Mouse (Mus musculus): Measurements from ENCODE around the gene Lmbr1l.

Lmbr1l gene

DNA sequence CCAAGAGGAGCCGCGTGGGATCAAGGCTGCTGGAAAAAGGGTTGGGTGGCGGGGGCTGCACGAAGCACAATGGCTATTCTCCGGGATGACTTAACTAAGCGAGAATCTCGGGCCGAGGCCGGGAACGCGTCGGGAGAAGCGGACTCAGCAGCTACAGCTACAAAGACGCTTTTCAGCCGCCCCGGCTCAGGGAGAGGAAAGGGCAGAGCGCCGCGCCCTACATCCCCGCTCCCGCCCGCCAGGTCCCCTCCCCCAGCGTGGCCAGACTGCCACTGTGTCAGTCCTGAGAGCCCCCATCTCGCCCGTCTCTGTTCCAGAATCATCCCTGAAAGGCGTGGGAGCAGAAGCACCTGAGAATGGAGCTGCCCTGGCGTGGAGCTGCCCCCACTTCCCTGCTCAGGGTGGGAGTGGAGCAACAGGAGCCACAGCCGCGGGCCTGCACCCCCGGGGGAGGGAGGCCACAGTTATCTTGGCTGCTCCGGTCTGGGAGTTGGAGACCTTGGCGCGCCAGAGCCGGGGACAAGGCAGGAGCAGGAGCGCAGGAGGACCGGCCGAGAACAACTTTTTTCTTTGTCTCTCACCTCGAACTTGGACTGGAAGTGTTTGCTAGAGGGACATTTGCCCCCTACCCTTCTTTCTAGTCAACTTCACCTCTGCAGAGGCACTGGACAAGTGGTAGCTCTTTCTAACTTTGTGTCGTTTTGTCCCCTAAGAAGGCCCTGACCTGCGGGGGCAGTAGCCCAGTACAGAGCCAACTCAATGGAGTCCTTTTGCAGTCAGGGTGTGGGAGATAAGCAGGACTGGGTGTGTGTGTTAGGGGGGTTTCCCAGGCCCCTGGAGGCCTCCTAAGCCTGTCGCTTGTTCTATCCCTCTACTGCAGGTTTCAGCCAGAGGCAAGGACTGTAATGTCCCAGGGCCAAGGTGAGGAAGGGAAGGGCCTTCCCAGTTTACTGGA is 22.1 kb downstream of the Lmbr1l start:
- no peak for DNase-seq (ENCODE audit: low spot score)

DNA sequence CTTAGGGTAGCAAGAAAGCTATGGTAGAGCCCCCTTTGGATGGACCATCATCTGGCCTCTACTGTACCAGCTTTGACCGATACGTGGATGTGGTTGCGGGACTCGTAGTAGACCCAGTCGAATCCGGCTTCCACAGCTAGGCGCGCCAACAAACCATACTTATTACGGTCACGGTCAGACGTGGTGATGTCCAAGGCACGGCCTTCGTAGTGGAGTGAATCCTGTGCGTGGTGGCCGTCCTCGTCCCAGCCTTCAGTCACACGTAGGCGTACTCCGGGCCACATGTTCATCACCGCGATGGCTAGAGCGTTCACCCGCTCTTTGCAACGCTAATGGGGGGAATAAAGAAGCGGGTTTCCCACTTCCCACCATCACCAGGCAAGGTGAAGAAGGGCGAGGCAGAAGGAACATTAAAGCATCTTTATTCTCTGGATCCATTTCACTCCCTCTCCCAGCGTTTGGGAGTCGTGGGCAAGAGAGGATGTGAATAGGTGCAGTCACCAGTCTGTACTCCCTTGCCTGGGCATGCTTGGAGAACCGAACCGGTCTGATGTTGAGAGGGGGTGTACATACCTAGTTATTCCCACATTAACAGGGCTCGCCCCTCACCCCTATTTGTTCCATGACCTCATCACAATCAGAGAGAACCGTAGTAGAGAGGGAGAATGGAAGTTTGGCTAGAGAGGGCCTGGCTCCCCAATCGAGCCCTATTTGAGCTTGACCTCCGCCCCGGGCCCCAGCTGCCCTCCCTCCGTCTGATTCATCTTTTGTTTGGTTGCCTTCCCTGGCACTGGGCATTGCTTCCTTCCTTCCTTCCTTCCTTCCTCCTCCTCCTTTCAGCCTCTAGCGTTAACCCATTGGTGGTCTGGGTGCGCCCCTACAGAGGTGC is 23.0 kb downstream of the Lmbr1l start:
- no peak for DNase-seq (ENCODE audit: low spot score)

GRCm38 (mm10) chr15:98893940-98894745 is 23.9 kb downstream of the Lmbr1l start, which contains the start of gene Rhebl1:
TSS of gene Rhebl1 (minus strand) at chr15:98894540.
- DNase-seq (ENCODE audit: low spot score): no peak

- no peak for DNase-seq (ENCODE audit: low spot score)
Measured at GRCm38 (mm10) chr15:98893036-98893435, 25.0 kb downstream of the Lmbr1l start.

GRCm38 (mm10) chr15:98891907-98892606 is 26.0 kb downstream of the Lmbr1l start:
- no peak for DNase-seq (ENCODE audit: low spot score)

GRCm38 (mm10) chr15:98891198-98891742 is 26.8 kb downstream of the Lmbr1l start:
- DNase-seq (ENCODE audit: low spot score): no peak

- DNase-seq (ENCODE audit: low spot score): no peak
Measured at GRCm38 (mm10) chr15:98887526-98887925, 30.5 kb downstream of the Lmbr1l start.

GRCm38 (mm10) chr15:98886667-98887387 is 31.2 kb downstream of the Lmbr1l start:
- DNase-seq (ENCODE audit: low spot score): no peak

DNA sequence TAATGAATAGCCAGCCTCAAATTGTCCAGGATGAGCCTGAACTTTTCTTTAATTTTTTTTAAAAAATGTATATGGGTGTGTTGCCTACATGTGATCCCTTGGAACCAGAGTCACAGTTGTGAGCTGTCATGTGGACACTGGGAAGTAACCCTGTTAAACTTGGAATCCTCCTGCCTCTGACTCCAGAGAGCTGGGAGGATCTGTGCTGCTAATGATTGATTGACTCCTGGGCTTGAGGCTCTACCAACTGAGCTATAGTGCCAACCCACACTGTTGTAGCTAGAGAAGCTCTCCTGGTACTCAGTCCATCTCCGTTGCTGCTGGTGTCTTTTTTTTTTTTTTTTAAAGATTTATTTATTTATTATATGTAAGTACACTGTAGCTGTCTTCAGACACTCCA is 33.9 kb downstream of the Lmbr1l start:
- no peak for DNase-seq (ENCODE audit: low spot score)

DNA sequence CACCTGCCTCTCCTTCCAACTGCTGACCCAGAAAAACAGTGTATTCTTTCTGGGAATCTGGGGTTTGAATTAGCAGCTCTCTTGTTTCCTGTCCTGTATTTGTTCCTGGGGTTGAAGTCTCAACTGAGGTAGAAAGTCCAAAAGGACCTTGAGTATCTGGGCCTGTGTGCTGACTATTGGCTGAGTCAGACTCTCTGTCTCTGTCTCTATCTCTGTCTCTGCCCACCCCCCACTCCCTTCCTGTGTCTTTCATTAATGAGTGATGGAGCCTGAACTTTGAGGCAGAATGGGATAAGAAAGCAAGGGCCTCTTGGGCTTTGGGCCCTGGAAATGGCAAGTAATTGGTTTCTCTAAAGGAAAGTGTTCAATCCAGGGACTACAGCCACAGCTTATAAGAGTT is 34.4 kb downstream of the Lmbr1l start:
- no peak for DNase-seq (ENCODE audit: low spot score)

DNA sequence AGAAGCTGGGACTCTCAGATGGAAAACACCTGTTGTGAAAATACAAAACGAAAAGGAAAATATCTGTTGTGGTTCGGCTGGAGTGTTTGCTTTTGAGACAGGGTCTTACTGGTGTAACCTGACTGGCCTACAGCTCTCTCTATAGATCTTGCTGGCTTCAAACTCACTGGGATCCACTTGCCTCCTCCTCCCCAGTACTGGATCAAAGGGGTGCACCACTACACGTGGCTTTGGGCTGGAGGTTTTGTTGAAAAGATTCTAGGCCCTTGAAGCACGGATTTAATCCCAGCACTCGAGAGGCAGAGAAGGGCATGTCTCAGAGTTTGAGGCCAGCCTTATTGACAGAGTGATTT is 36.4 kb downstream of the Lmbr1l start:
- DNase-seq (ENCODE audit: low spot score): no peak

GRCm38 (mm10) chr15:98880978-98881655 is 36.9 kb downstream of the Lmbr1l start:
- DNase-seq (ENCODE audit: low spot score): no peak

- DNase-seq (ENCODE audit: low spot score): no peak
Measured at GRCm38 (mm10) chr15:98877331-98877730, 40.7 kb downstream of the Lmbr1l start.

GRCm38 (mm10) chr15:98871916-98872888 is 45.8 kb downstream of the Lmbr1l start:
- peak; percentile 77 for DNase-seq (ENCODE audit: low spot score)

DNA sequence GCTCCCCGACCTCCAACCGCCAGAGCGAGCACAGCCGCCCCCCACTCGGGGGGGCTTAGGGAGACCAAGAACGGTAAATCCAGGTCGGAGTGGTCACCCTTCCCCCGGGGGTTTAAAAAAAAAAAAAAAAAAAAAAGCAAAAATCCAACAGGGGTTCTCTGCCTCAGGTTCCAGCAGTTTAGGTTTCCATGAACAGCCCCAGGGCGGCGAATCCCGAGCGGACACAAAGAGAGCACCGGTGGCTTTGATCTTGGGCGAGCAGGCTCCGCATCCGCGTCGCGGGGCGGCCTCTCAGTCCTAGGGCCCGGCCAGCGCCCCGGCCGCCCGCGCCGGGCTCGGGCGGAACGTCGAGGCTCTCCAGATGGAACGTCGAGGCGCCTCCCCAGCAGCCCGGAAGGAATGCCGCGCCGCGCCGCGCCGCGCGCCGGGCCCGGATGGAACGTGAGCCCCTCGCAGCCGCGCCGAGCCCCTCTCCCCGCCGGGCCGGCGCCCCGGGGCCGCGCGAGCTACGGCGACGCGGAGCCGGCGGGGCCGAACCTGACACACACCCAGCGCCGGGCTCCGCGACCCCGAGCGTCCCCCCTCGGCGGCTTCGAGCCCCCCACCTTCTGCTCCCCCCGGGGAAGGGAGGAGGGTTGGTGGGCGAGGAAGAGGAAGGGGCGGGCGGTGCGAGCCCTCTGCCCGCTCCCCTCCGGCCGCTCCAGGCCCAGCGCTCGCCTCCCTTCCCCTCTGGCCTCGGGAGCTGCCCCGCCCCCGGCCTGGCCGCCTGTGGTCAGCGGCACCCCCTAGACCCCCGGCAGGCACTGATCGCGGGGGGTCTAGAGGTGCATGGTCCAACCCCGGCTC is 46.7 kb downstream of the Lmbr1l start, which contains the start of gene Kmt2d:
Gene Kmt2d (minus strand): TSS at position 135 of the 846 bp plus-strand sequence.
- DNase-seq (ENCODE audit: low spot score): no peak

DNA sequence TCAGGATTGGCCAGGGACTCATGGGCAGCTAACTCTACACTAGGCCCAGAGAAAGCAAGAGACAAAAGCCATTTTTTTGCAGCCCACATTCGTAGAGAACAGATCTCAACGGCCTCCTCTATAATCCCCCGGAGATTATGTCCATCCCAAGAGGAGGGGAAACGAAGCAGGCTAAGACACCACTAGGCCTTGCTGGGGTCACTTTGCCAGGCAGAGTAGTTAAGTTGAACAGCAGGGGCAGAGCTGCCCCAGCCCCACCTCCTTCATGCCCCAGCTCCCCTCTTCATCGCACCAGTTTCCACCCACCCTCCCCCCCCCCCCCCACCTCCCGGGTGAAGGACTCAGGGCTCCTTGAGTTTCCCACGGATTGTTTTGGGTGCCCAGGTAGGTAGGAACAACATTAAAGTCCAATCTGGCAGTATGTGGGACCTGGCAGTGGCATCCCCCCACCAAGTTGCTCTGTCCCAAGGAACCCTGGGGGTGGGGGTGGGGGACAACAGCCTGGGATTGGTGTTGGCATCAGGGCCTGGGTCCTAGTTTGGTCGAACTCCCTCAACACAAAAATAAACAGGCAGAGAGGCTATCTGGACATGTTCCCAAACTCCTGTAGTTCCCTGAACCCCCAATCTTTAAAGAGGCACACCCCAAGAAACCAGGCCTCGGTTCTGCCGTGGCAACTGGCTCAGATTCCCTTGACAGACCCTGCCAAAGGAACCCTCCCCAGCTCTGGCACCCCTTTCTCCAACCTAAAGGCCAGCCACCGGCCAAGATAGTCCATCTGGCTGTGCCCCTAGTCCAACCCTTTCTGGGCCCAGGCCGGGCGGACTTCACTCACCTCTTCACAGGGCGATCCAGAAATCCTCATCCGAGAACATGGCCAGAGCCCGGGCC is 47.6 kb downstream of the Lmbr1l start:
- DNase-seq (ENCODE audit: low spot score): no peak

Measured in urinary bladder, postnatal 10 days (tissue).